Mouse (Mus musculus) myocyte (in vitro differentiated cells): Measurements from ENCODE around the gene Trim25.

Experiments used
- MAX ChIP-seq: IDR thresholded peaks from one replicate; pipeline ENCODE4 v1.6.1; 2011; ENCODE audit warnings: low read depth, mild to moderate bottlenecking, control low read depth
- MYOG ChIP-seq, 3 experiments: IDR thresholded peaks; one replicate each; pipeline ENCODE4 v1.6.1; 2011; ENCODE audit warnings: control low read depth in 2 of 3, low read depth in 2 of 3, mild to moderate bottlenecking in 2 of 3; ENCODE audit not compliant: insufficient read length in 2 of 3, control insufficient read depth in 1 of 3, insufficient read depth in 1 of 3
- POLR2A ChIP-seq: IDR thresholded peaks from one replicate; pipeline ENCODE4 v1.6.1; 2011; ENCODE audit warnings: low read depth, mild to moderate bottlenecking, control low read depth, moderate library complexity; ENCODE audit not compliant: insufficient read length
- USF1 ChIP-seq: IDR thresholded peaks from one replicate; pipeline ENCODE4 v1.6.1; 2011; ENCODE audit warnings: low read depth, mild to moderate bottlenecking, control low read depth, moderate library complexity

DNA sequence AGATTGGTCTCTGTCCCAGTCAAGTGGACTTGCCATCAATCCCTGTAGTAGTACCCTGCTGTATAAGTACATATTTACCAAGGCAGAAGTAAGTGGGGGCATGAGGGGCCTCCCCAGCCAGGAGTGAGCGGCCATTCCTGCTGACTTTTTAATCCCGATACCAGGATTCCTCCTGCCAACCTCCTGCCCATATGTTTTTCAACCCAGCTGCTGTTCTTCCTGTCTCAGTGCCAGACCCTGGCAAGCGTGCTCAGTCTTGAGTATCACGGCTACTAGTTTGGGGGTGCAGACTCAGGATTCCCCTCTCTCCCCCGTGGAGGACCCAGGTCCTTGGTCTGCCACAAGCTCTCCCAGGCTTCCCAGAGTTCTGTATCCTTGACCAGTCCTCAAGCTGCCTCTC, 3.4 kb downstream of the Trim25 start:
- TF ChIP-seq MYOG (IDR thresholded peaks at IDR 0.05; ENCODE audit: control insufficient read depth in 1 of 3, insufficient read depth in 1 of 3, insufficient read length in 2 of 3, low read depth in 2 of 3) (peak in 1 of 3 experiments; percentile 42), POLR2A (no peak), USF1 (no peak), MAX (no peak)
